Mouse (Mus musculus) C2C12 (cell line): ENCODE measurements around the gene Cenph. TPM values are rescaled to one million over a fixed set of nuclear protein-coding genes. Genes with fewer than 3 reads are reported as not detected.
"Not testable (repeated sequence)": the region's sequence is repeated elsewhere in the genome, so short reads cannot be mapped to it uniquely, and the experiment has no call there.

ENCODE experiments used
- H3K27me3 ChIP-seq: one replicate; pipeline ENCODE4 v1.6.1; 2011; ENCODE audit not compliant: control insufficient read depth, insufficient read depth, insufficient read length
- H3K36me3 ChIP-seq: one replicate; pipeline ENCODE4 v1.6.1; 2011; ENCODE audit not compliant: control insufficient read depth, insufficient read depth
- H3K4me3 ChIP-seq: one replicate; pipeline ENCODE4 v1.5.1; 2011; ENCODE audit warnings: mild to moderate bottlenecking, control low read depth; ENCODE audit not compliant: poor library complexity, insufficient read depth, severe bottlenecking
- H3K79me2 ChIP-seq: one replicate; pipeline ENCODE4 v1.6.1; 2011; ENCODE audit not compliant: control insufficient read depth, insufficient read depth
- H3K79me3 ChIP-seq: one replicate; pipeline ENCODE4 v1.6.1; 2011; ENCODE audit warnings: low read depth, control low read depth
- H3ac ChIP-seq: one replicate; pipeline ENCODE3; 2011; ENCODE audit warnings: low read depth; ENCODE audit not compliant: control insufficient read depth, insufficient read length
- CEBPB ChIP-seq: IDR thresholded peaks from one replicate; pipeline ENCODE4 v1.6.1; 2011; ENCODE audit warnings: low read depth, mild to moderate bottlenecking, control low read depth, moderate library complexity
- CTCF ChIP-seq: IDR thresholded peaks from one replicate; pipeline ENCODE4 v1.5.1; 2011; ENCODE audit not compliant: control insufficient read depth, insufficient read depth, insufficient read length
- FOSL1 ChIP-seq: IDR thresholded peaks from one replicate; pipeline ENCODE4 v1.8.0; 2011; ENCODE audit warnings: mild to moderate bottlenecking, low read length; ENCODE audit not compliant: poor library complexity, insufficient read depth, severe bottlenecking
- MAX ChIP-seq: IDR thresholded peaks from one replicate; pipeline ENCODE4 v1.6.1; 2011; ENCODE audit warnings: mild to moderate bottlenecking, control low read depth
- MYOD1 ChIP-seq: IDR thresholded peaks from one replicate; pipeline ENCODE4 v1.6.1; 2011; ENCODE audit warnings: low read depth; ENCODE audit not compliant: control insufficient read depth, insufficient read length
- MYOG ChIP-seq: IDR thresholded peaks from one replicate; pipeline ENCODE4 v1.6.1; 2011; ENCODE audit not compliant: control insufficient read depth, insufficient read length; ENCODE audit errors: extremely low read depth
- USF1 ChIP-seq: IDR thresholded peaks from one replicate; pipeline ENCODE4 v1.6.1; 2011; ENCODE audit warnings: low read depth, mild to moderate bottlenecking, control low read depth, moderate library complexity
- polyA plus RNA-seq: library from polyadenylated mRNA; unstranded; fragments of >200 nt; fragmentation: generic; extraction: Trizol; gene quantifications from one replicate; pipeline ENCODE4 v1.2.1, GENCODE M21; 2012; ENCODE audit warnings: missing spikeins

Cenph gene
- polyA plus RNA-seq, 1 experiment = 17.9 TPM

DNA sequence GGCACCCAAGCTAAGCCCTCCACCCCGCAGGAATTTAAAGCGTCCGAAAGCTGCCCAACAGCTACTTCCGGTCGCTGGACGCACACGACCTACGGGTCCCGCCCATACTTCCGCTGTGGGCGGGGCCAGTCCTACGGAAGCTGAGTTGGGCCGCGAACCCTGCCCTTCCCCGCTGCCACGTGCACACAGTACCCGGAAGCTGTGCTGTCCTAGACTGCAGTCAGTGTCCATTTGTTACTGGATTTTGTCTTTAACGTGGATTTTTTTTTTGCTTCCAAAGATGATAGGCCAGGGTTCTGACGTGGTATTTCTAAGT, 44.9 kb downstream of the Cenph start, which contains the start of gene Cdk7:
Gene Cdk7 (minus strand): TSS at position 79 of the 316 bp plus-strand sequence.
- H3K4me3 ChIP-seq = peak within 1 kb of the TSS; percentile 99
- peaks cover 29% of the 10 kb centered on the region for H3K36me3 ChIP-seq
- no peak for TF ChIP-seq CEBPB
- peak; percentile 99 for TF ChIP-seq MAX
- peak; percentile 88 for TF ChIP-seq USF1
- TF ChIP-seq MYOG = no peak
- TF ChIP-seq MYOD1 = no peak
- TF ChIP-seq FOSL1 = no peak
- no peak for TF ChIP-seq CTCF
- peaks cover 43% of the 10 kb centered on the region for H3K79me3 ChIP-seq
- H3K27me3 ChIP-seq = no peaks in the 10 kb centered on the region
- peak within 1 kb of the TSS; percentile 95 for H3ac ChIP-seq
- H3K79me2 ChIP-seq = peaks cover 50% of the 10 kb centered on the region

DNA sequence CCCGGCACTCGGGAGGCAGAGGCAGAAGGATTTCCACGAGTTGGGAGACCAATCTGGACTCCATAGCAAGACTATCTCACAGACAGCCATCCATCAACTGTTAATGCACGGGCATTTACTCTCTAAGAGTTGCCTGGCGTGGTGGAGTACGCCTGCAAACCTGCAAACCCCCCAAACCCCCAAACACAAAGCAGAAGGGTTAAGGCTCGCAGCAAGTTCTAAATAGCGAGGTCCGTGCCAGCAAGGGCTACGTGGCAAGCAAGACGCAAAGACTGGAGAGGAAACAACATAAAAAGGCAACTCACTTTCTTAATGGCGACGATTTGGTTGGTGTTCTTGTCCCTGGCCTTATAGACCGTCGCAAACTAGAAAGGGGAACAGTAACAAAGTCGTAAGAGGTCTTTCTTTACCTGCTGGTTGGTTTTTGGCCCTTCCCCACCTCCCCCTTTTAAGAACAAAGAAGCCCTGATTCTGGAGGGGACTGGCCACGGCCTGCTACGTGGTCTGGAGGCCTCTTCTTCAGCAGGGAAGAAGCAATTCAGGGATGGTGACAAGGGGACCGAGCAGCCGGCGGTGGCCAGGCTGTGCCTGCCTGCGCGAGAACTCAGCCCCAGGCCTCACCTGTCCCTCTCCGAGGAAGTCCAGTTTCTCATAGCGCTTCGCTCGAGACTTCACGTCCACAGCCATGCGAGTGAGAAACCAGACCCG, 45.4 kb downstream of the Cenph start:
- Histone ChIP-seq H3ac (peak overlapping the region; percentile 95), H3K79me2 (peaks cover 55% of the 10 kb centered on the region), H3K27me3 (no peaks in the 10 kb centered on the region), H3K4me3 (peak overlapping the region; percentile 99), H3K79me3 (peaks cover 46% of the 10 kb centered on the region), H3K36me3 (peaks cover 27% of the 10 kb centered on the region)
- no peak for TF ChIP-seq USF1
- no peak for TF ChIP-seq MYOG
- TF ChIP-seq FOSL1 = no peak
- no peak for TF ChIP-seq MAX
- no peak for TF ChIP-seq CEBPB
- no peak for TF ChIP-seq CTCF
- TF ChIP-seq MYOD1 = no peak

DNA sequence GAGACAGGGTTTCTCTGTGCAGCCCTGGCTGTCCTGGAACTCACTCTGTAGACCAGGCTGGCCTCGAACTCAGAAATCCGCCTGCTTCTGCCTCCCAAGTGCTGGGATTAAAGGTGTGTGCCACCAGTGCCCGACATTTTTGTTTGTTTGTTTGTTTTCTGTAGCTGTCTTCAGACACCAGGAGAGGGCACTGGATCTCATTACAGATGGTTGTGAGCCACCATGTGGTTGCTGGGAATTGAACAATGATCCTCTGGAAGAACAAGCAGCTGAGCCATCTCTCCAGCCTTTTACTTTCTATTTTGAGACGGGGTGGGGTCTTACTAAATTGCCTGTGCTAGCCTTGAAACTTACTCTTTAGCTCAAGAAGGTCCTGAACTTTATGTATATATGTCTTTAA, 47.2 kb downstream of the Cenph start:
- H3K27me3 ChIP-seq, H3K4me3 ChIP-seq, H3ac ChIP-seq: not testable (repeated sequence)
- Histone ChIP-seq H3K36me3 (peaks cover 20% of the 10 kb centered on the region), H3K79me2 (peaks cover 73% of the 10 kb centered on the region), H3K79me3 (peaks cover 60% of the 10 kb centered on the region)

DNA sequence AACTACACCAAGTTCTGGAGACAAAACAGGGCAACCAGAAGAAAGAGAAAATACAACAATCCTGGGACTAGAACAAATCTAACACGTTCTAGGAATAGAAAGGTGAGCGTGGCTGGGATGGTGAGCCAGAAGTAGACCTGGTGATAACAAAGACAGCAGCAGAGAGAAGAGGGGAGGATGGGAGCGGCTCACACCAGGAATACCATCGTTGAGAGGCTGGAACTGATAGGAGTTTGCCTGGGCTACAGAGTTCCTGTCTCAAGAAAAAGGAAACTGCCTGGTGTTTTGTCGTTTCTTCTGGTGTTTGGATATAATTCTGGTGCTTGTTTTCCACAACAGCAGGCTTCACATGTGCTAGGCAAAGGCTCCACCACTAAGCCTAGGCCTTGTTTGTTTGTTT, 47.6 kb downstream of the Cenph start:
- no peaks in the 10 kb centered on the region for H3K27me3 ChIP-seq
- peaks cover 20% of the 10 kb centered on the region for H3K36me3 ChIP-seq
- no peak overlapping the region for H3ac ChIP-seq
- TF ChIP-seq MAX = no peak
- TF ChIP-seq CEBPB = no peak
- no peak for TF ChIP-seq MYOG
- TF ChIP-seq CTCF = no peak
- no peak for TF ChIP-seq MYOD1
- TF ChIP-seq USF1 = no peak
- TF ChIP-seq FOSL1 = no peak
- H3K4me3 ChIP-seq = no peak overlapping the region
- H3K79me2 ChIP-seq = peaks cover 77% of the 10 kb centered on the region
- peaks cover 64% of the 10 kb centered on the region for H3K79me3 ChIP-seq

DNA sequence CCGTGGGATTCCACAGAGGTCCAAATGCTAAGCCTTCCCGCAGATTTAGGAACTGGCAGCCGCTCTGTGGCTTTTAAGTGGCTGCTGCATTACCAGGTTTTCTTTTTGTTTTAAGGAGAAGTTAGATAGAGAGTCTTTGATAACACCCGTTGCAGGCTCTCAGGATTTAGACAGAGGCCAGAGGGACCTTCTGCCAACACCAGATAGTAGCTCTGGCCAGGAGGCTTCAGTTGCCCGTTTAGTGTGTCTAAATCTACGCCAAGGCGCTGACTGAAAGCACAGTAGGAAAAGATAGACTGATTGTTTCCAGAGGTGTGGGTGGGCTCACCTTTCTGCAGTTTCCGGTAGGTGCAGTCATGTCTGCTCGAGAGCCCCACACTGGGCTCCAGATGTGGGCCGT, 50.5 kb downstream of the Cenph start:
- Histone ChIP-seq H3K79me3 (peaks cover 67% of the 10 kb centered on the region), H3K4me3 (no peak overlapping the region), H3ac (no peak overlapping the region), H3K36me3 (peaks cover 40% of the 10 kb centered on the region), H3K27me3 (no peaks in the 10 kb centered on the region), H3K79me2 (peaks cover 93% of the 10 kb centered on the region)
- TF ChIP-seq MYOD1 = no peak
- TF ChIP-seq FOSL1 = no peak
- TF ChIP-seq CTCF = no peak
- TF ChIP-seq MAX = no peak
- no peak for TF ChIP-seq USF1
- no peak for TF ChIP-seq MYOG
- no peak for TF ChIP-seq CEBPB

DNA sequence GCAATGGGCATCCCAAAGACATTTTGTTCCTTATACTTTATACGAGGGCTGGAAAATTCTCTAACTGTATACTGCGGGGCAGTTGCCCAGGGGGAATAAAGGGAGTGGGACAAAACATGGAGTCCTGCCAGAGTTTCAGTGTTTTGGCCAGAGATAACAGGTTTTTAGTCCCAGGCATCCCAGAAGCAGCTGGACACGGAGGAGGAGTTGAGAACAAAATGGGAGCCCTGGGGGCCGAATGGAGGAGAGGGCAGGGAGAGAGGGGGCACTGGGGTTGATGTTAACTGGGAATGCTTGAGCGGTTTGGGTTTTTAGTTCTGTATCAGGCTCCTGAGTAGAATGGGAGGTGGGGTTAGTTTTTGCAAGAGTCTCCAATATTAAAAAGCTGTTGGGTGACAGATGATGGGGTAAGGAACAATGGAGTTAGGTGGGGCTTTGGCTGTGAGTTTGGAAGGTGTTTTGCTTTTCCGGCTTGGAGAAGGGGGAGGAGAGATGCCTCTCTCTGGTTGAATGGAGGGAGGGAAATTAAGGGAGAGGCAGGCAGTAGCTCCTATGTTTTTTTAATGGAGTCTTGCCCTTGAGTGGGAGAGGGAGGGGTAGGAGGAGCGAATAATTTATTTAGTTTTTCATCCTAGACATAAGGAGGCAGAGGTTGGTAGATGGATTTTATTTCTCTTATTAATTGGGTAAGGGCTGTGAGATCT, 51.5 kb downstream of the Cenph start:
- TF ChIP-seq MAX = no peak
- no peak for TF ChIP-seq MYOD1
- no peak for TF ChIP-seq MYOG
- no peak for TF ChIP-seq CTCF
- no peak for TF ChIP-seq FOSL1
- TF ChIP-seq USF1 = no peak
- TF ChIP-seq CEBPB = no peak
- no peak overlapping the region for H3K4me3 ChIP-seq
- H3K79me2 ChIP-seq = peaks cover 83% of the 10 kb centered on the region
- peaks cover 43% of the 10 kb centered on the region for H3K36me3 ChIP-seq
- peaks cover 60% of the 10 kb centered on the region for H3K79me3 ChIP-seq
- no peak overlapping the region for H3ac ChIP-seq
- H3K27me3 ChIP-seq = no peaks in the 10 kb centered on the region
